Comparison of ENCODE assay signal across 7 mouse cellular contexts in the genomic region with DNA sequence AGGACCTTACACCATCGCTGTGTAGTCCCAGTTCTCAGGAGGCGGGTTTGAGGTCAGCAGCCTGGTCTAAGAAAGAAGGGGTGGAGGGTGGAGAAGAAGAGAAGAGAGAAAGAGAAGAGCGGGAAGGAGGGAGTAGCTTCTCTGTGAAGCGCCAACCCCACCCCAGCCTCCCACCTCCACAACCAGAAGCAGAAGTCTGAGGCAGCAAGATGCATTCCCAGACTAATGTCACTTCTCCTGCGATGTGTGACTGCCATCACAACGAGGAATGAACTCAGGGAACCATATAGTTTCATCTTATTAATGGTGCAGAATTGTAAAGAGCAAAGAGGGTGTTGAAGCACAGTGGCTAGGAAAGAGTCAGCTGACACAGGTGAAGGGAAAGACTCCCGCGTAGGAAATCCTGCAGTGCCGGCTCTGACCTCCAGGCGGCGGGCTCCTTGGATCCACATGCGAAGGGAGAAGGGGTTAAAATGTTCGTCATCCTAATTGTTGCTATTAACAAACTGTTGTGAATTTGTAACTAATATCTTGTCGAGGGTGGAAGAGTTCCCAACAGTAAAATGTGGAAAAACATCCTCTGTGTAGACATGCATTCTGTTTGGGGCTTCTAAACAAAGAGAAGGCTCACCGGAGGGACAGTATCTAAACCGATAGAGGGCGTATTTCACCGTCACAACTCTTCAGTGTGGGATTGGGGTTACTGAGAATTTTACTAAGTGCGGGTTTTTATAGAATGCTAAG. TPM values are rescaled to one million over a fixed set of nuclear protein-coding genes. Genes with fewer than 3 reads are reported as not detected.
DNase-seq lines count a peak whose midpoint lies in the region; ATAC-seq and TF ChIP-seq lines count a peak whose summit lies in the region.

No protein-coding gene starts in this region.

- no peak overlapping the region for H3K27ac ChIP-seq in hindbrain, postnatal 0 days
- no peak overlapping the region for H3K27ac ChIP-seq in left cerebral cortex, adult 2 months

- no peaks in the 10 kb centered on the region for H3K9me3 ChIP-seq in hindbrain, postnatal 0 days (ENCODE audit: low read length)

- DNase-seq in adrenal gland, adult 18-20 months (ENCODE audit: low spot score in 2 of 2) = peak; percentile 54 to 60
- peak; percentile 63 for DNase-seq in cerebellum, postnatal 36 days
- DNase-seq in frontal cortex, postnatal 14 days (ENCODE audit: low spot score in 2 of 2) = peak; percentile 32 to 58
- DNase-seq in hindbrain, postnatal 0 days (ENCODE audit: low spot score) = peak; percentile 79
- DNase-seq in left cerebral cortex, adult 2 months (ENCODE audit: extremely low spot score in 1 of 2, low spot score in 2 of 2) = peak; percentile 64 to 81
- peak; percentile 73 for DNase-seq in right cerebral cortex, postnatal 14 days

- no peaks in the 10 kb centered on the region for H3K27me3 ChIP-seq in hindbrain, postnatal 0 days (ENCODE audit: insufficient read depth, low read length)

- peak; percentile 89 for TF ChIP-seq CTCF in hindbrain, postnatal 0 days (IDR thresholded peaks at IDR 0.05; ENCODE audit: low read depth)
- peak; percentile 81 for TF ChIP-seq CTCF in left cerebral cortex, adult 2 months (IDR thresholded peaks at IDR 0.05)

- peak overlapping the region; percentile 67 for H3K4me2 ChIP-seq in hindbrain, postnatal 0 days (ENCODE audit: low read depth, low read length)

- H3K4me3 ChIP-seq in hindbrain, postnatal 0 days (ENCODE audit: low read length) = peak overlapping the region; percentile 32
- H3K4me3 ChIP-seq in left cerebral cortex, adult 2 months = peak overlapping the region; percentile 44

- peak; percentile 79 for ATAC-seq in hindbrain, postnatal 0 days
- peak; percentile 83 for ATAC-seq in megakaryocyte, adult 5-6 weeks (ENCODE audit: poor library complexity, severe bottlenecking)

- intact Hi-C loops in left cerebral cortex, adult 2 months (cut with DNase I) = loop anchor here (2.0 to 10.0 kb wide), 3 partner anchors 244 to 1430 kb away; no protein-coding TSS in a partner anchor

- no peaks in the 10 kb centered on the region for H3K36me3 ChIP-seq in hindbrain, postnatal 0 days (ENCODE audit: insufficient read depth, low read length)

- WGBS in hindbrain, postnatal 0 days = 20% methylated on average over 19 of the region's 19 CpGs

- peak overlapping the region; percentile 35 for H3K9ac ChIP-seq in hindbrain, postnatal 0 days (replicated peaks; ENCODE audit: low read length)

- H3K4me1 ChIP-seq in hindbrain, postnatal 0 days (ENCODE audit: insufficient read depth, low read length) = no peaks in the 10 kb centered on the region

RNA-seq across cellular contexts. Expression of a gene that starts 31.1 kb away (rescaled TPM):
- total RNA-seq in adrenal gland, adult 18-20 months (2021) = not detected
- total RNA-seq in hindbrain, postnatal 0 days (2014; rRNA removed) = 5.1 and 8.5 TPM in 2 replicates
- 1.8 and 1.9 TPM in 2 replicates for polyA plus RNA-seq in hindbrain, postnatal 0 days (2015; fragmentation: Nextera tagmentation; extraction: Ambion mirVana)
- total RNA-seq in left cerebral cortex, adult 2 months (2021) = not detected
- not detected in 2 replicates for total RNA-seq in megakaryocyte, adult 5-6 weeks (2015)
- total RNA-seq in megakaryocyte, adult 5-6 weeks (2017) = not detected in 2 replicates

RNA-seq across cellular contexts. Expression of a gene that starts 43.2 kb away (rescaled TPM):
- total RNA-seq in adrenal gland, adult 18-20 months (2021) = 10 to 100 TPM; 24.6 to 27.9 TPM
- total RNA-seq in hindbrain, postnatal 0 days (2014; rRNA removed) = 7.4 and 9.8 TPM in 2 replicates
- 12.4 and 13.1 TPM in 2 replicates for polyA plus RNA-seq in hindbrain, postnatal 0 days (2015; fragmentation: Nextera tagmentation; extraction: Ambion mirVana)
- total RNA-seq in left cerebral cortex, adult 2 months (2021) = 10 to 100 TPM; 20.6 to 22.8 TPM
- 8.8 and 15.1 TPM in 2 replicates for total RNA-seq in megakaryocyte, adult 5-6 weeks (2015)
- 7.0 and 13.2 TPM in 2 replicates for total RNA-seq in megakaryocyte, adult 5-6 weeks (2017)
